Mouse (Mus musculus): ENCODE measurements at regions not wholly inside any gene's neighbourhood (a gene's known extent, or its start where the extent isn't known, plus 50 kb on each side); places are given as distances from the start of the nearest gene placed in this dataset.

DNA sequence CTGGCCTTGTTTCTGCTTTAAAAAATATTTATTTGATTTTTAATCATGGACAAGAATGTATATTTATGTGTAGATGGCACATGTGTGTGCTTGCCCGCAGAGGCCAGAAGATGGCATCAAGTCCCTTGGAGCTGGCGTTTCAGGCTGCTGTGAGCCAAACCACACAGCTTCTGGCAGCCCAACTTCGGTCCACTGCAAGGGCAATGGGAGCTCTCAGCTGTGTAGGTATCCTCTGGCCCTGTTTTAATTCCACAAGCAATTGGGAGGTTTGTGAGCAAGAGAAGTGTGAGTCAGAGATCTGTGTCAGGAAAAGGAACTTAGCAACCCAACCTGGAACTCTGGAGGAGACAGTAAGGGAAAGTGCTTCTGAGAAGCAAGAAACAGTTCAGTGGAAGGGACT is 125.3 kb upstream of the Dnajc19 start:
- Histone ChIP-seq H3K36me3 (no peaks in the 10 kb centered on the region), H3K9ac (no peak overlapping the region), H3K9me3 (replicated peaks) (no peaks in the 10 kb centered on the region), H3K27me3 (no peaks in the 10 kb centered on the region), H3K27ac (no peak overlapping the region), H3K4me3 (replicated peaks) (no peak overlapping the region), H3K4me2 (no peak overlapping the region), H3K4me1 (replicated peaks) (no peaks in the 10 kb centered on the region)
- DNase-seq, result no peak
- no peak for ATAC-seq (ENCODE audit: low read depth)
- WGBS (ENCODE audit: insufficient replicate concordance), result 62% methylated on average over 3 of the region's 3 CpGs

DNA sequence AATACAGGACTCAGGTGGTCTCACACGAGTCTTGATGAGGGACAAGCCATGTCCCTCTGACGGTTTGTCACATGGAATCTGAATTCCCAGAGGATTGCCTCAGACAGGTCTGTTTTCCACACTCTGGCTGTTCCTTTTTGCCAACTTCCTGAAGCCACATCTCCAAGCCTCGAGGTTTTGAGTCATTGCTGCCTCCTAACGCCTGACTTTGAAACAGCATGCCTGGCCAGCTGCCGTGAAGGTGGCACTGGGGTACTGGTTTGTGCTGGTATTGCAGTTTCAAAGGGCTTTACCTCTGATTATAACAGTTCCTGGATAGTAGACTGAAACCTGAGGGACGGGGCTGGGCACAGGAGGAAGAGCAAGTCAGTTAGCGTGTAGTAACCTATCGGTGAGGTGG is 117.1 kb upstream of the Dnajc19 start:
- H3K27ac ChIP-seq, result no peak overlapping the region
- H3K4me3 ChIP-seq (replicated peaks), result no peak overlapping the region
- no peaks in the 10 kb centered on the region for H3K4me1 ChIP-seq (replicated peaks)
- H3K9ac ChIP-seq, result no peak overlapping the region
- WGBS (ENCODE audit: insufficient replicate concordance), result 25% methylated on average over 8 of the region's 8 CpGs
- H3K4me2 ChIP-seq, result no peak overlapping the region
- peaks cover 20% of the 10 kb centered on the region for H3K27me3 ChIP-seq
- DNase-seq, result no peak
- no peak for ATAC-seq (ENCODE audit: low read depth)
- H3K9me3 ChIP-seq (replicated peaks), result no peaks in the 10 kb centered on the region
- no peaks in the 10 kb centered on the region for H3K36me3 ChIP-seq

DNA sequence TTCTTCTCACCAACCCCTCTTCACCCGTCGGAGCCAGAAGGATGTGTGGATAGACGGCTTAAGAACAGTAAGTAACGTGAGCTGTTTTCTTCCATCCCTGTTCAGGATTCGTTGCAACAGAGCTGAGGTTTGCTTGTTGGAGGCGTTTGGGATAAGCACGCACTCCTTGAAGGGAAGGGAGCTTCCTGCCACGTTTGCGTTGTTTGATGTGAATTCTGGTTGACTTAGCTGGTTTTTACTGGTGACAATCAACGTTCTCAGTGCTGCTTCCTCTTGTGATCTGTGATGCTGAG is 116.0 kb upstream of the Dnajc19 start:
- Histone ChIP-seq H3K27ac (no peak overlapping the region), H3K9ac (no peak overlapping the region), H3K27me3 (peaks cover 20% of the 10 kb centered on the region), H3K4me1 (replicated peaks) (no peaks in the 10 kb centered on the region), H3K4me3 (replicated peaks) (no peak overlapping the region), H3K9me3 (replicated peaks) (no peaks in the 10 kb centered on the region), H3K4me2 (no peak overlapping the region), H3K36me3 (no peaks in the 10 kb centered on the region)
- no peak for ATAC-seq (ENCODE audit: low read depth)
- 13% methylated on average over 10 of the region's 10 CpGs for WGBS (ENCODE audit: insufficient replicate concordance)
- DNase-seq, result no peak

DNA sequence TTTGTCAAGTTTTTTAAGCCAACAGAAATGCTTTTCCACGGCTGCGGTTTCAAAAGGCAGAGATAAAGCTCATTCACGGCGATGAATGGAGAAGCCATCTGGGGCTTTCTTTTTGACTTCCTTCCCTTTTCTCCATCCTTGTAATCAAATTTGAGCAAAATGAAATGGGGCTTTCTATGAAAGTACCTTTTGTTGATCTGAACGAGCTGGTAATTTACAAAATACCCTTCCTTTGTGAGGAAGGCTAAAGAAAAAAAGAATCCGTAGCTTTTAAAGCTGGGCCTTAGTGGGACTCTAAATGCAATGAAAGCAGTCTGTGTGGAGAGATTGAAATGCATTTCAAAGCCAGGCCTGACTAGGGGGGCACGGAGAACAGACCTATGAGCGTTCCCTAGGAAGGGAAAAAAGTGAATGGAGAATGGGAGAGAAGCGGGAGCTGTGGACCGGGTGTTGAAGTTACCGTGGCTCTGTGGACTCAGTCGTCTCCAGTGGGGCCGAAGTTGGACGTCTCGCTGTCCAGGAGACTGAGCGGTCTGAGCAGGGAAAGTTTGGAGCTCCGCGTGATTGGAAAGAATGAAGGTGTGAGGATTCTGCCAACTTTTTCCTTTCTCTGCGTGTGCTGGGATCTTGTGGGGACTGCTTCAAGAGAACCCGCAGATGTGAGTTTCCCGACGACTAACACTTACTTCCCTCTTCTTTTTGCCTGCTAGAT is 115.5 kb upstream of the Dnajc19 start:
- DNase-seq (no peak), ATAC-seq (ENCODE audit: low read depth) (no peak)
- no peak overlapping the region for H3K9ac ChIP-seq
- H3K36me3 ChIP-seq, result no peaks in the 10 kb centered on the region
- H3K4me1 ChIP-seq (replicated peaks), result no peaks in the 10 kb centered on the region
- H3K4me3 ChIP-seq (replicated peaks), result no peak overlapping the region
- no peak overlapping the region for H3K4me2 ChIP-seq
- peaks cover 20% of the 10 kb centered on the region for H3K27me3 ChIP-seq
- no peak overlapping the region for H3K27ac ChIP-seq
- H3K9me3 ChIP-seq (replicated peaks), result no peaks in the 10 kb centered on the region
- WGBS (ENCODE audit: insufficient replicate concordance), result 30% methylated on average over 22 of the region's 22 CpGs

DNA sequence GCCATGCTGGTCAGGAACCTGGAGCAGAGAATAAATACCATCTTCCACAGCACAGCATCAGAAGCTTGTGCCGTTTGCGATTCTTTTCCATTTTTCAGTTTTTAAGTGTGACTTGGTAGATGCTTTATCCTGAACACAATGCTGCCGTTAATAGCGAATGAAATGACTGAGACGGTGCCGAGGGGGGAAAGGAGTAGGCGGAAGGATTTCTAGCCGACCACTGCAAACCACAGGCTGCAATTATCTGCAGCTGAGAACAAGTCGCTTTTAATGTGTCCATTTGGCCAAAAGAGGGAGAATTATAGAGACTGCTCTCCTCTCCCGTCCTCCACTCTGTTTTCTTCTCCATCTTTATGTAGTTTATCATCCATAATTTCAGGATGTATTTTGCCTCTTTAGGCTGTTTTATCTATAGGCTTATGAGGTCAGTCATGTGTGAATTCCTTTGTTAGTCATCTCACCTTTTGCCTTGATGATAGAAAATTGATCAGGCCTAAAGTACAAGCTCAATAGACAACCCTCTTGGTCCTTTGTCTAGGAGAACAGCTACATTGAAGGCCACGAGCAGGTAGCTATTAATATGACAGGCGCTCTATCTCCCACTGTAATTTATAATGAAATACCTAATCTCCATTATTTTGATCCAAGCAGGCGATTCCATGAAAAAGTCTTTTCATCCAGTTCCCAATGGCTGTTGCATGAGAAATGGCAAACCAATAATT is 114.8 kb upstream of the Dnajc19 start:
- no peak for ATAC-seq (ENCODE audit: low read depth)
- 61% methylated on average over 13 of the region's 13 CpGs for WGBS (ENCODE audit: insufficient replicate concordance)
- no peak overlapping the region for H3K9ac ChIP-seq
- no peak overlapping the region for H3K4me3 ChIP-seq (replicated peaks)
- H3K4me2 ChIP-seq, result no peak overlapping the region
- H3K27ac ChIP-seq, result no peak overlapping the region
- H3K36me3 ChIP-seq, result no peaks in the 10 kb centered on the region
- no peak for DNase-seq
- H3K27me3 ChIP-seq, result peaks cover 20% of the 10 kb centered on the region
- H3K4me1 ChIP-seq (replicated peaks), result no peaks in the 10 kb centered on the region
- H3K9me3 ChIP-seq (replicated peaks), result no peaks in the 10 kb centered on the region

- Histone ChIP-seq H3K4me1 (replicated peaks) (no peaks in the 10 kb centered on the region), H3K4me2 (no peak overlapping the region), H3K36me3 (no peaks in the 10 kb centered on the region), H3K27me3 (no peaks in the 10 kb centered on the region), H3K27ac (no peak overlapping the region), H3K9ac (no peak overlapping the region), H3K9me3 (replicated peaks) (no peaks in the 10 kb centered on the region), H3K4me3 (replicated peaks) (no peak overlapping the region)
- no peak for ATAC-seq (ENCODE audit: low read depth)
- 67% methylated on average over 6 of the region's 6 CpGs for WGBS (ENCODE audit: insufficient replicate concordance)
- no peak for DNase-seq
Measured at GRCm38 (mm10) chr3:34173416-34174097, 92.4 kb upstream of the Dnajc19 start.

GRCm38 (mm10) chr3:34172899-34173298 is 91.8 kb upstream of the Dnajc19 start:
- Histone ChIP-seq H3K27me3 (no peaks in the 10 kb centered on the region), H3K9me3 (replicated peaks) (no peaks in the 10 kb centered on the region), H3K4me3 (replicated peaks) (no peak overlapping the region), H3K4me2 (no peak overlapping the region), H3K4me1 (replicated peaks) (no peaks in the 10 kb centered on the region), H3K36me3 (no peaks in the 10 kb centered on the region), H3K9ac (no peak overlapping the region), H3K27ac (no peak overlapping the region)
- no peak for DNase-seq
- WGBS (ENCODE audit: insufficient replicate concordance), result 70% methylated on average over 3 of the region's 4 CpGs
- ATAC-seq (ENCODE audit: low read depth), result no peak

GRCm38 (mm10) chr3:34171893-34172292 is 90.8 kb upstream of the Dnajc19 start:
- WGBS (ENCODE audit: insufficient replicate concordance), result 50% methylated on average over 6 of the region's 6 CpGs
- Histone ChIP-seq H3K27me3 (no peaks in the 10 kb centered on the region), H3K4me2 (no peak overlapping the region), H3K9ac (no peak overlapping the region), H3K9me3 (replicated peaks) (no peaks in the 10 kb centered on the region), H3K36me3 (no peaks in the 10 kb centered on the region), H3K4me3 (replicated peaks) (no peak overlapping the region), H3K4me1 (replicated peaks) (no peaks in the 10 kb centered on the region), H3K27ac (no peak overlapping the region)
- no peak for DNase-seq
- no peak for ATAC-seq (ENCODE audit: low read depth)

DNA sequence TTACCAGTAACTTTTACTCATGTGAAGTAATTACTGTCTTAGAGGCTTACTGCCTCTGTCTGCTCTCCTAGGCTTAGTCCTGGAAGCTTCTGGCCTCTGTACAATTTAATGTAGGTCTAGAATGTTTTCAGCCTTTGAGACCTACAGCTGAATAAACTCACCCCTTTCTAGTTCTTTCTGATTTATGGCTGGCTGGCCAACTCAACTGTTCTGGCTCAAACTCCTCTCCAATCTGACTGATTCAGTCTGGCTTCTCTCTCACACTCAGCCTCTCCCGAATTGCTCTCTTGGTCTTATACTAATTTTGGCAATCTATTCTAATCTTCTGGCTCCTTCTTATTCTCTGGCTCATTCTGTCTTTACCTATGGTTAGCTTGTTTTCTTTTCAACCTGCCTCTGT is 87.0 kb upstream of the Dnajc19 start:
- DNase-seq, result no peak
- no peak overlapping the region for H3K9ac ChIP-seq
- H3K4me3 ChIP-seq (replicated peaks), result no peak overlapping the region
- H3K4me1 ChIP-seq (replicated peaks), result no peaks in the 10 kb centered on the region
- no peaks in the 10 kb centered on the region for H3K36me3 ChIP-seq
- no peaks in the 10 kb centered on the region for H3K27me3 ChIP-seq
- no peak overlapping the region for H3K27ac ChIP-seq
- no peak overlapping the region for H3K4me2 ChIP-seq
- WGBS (ENCODE audit: insufficient replicate concordance), result 68% methylated on average over 1 of the region's 1 CpGs
- no peaks in the 10 kb centered on the region for H3K9me3 ChIP-seq (replicated peaks)
- ATAC-seq (ENCODE audit: low read depth), result no peak

- WGBS (ENCODE audit: insufficient replicate concordance), result 33% methylated on average over 2 of the region's 2 CpGs
- no peak for ATAC-seq (ENCODE audit: low read depth)
Measured at GRCm38 (mm10) chr3:34150036-34150435, 68.9 kb upstream of the Dnajc19 start.

DNA sequence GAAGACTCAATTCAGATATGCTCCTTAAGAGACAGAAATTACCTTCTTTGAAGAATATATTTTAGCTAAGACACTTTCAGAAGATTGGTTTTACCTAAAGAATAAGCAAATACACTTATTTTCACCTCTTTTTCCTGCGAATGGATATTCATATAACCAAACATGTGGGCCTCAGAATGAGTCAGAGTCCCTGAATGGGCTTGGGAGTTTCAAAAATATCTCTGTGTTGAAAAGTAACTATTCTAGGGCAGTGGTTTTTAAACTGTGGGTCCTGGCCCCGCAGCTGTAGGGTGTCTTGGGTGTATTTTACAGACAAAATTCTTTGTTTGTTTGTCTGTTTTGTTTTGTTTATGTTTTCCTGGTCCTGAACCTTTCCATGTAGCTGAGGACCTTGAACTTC is 62.5 kb upstream of the Dnajc19 start:
- Histone ChIP-seq H3K9ac (no peak overlapping the region), H3K4me3 (replicated peaks) (no peak overlapping the region), H3K27me3 (no peaks in the 10 kb centered on the region), H3K4me2 (no peak overlapping the region), H3K4me1 (replicated peaks) (no peaks in the 10 kb centered on the region), H3K9me3 (replicated peaks) (no peaks in the 10 kb centered on the region), H3K27ac (no peak overlapping the region), H3K36me3 (no peaks in the 10 kb centered on the region)
- DNase-seq (no peak), ATAC-seq (ENCODE audit: low read depth) (no peak)
- WGBS (ENCODE audit: insufficient replicate concordance), result 30% methylated on average over 2 of the region's 2 CpGs

More at GRCm38 (mm10) chr3:34150036-34150435, 68.9 kb upstream of the Dnajc19 start:
- Histone ChIP-seq H3K36me3 (no peaks in the 10 kb centered on the region), H3K9ac (no peak overlapping the region), H3K4me2 (no peak overlapping the region), H3K4me1 (replicated peaks) (no peaks in the 10 kb centered on the region), H3K27ac (no peak overlapping the region), H3K4me3 (replicated peaks) (no peak overlapping the region), H3K27me3 (no peaks in the 10 kb centered on the region), H3K9me3 (replicated peaks) (no peaks in the 10 kb centered on the region)
- no peak for DNase-seq

- DNase-seq (no peak), ATAC-seq (ENCODE audit: low read depth) (no peak)
- no peak overlapping the region for H3K27ac ChIP-seq
- no peak overlapping the region for H3K4me2 ChIP-seq
- H3K9ac ChIP-seq, result no peak overlapping the region
- H3K4me1 ChIP-seq (replicated peaks), result no peaks in the 10 kb centered on the region
- H3K36me3 ChIP-seq, result no peaks in the 10 kb centered on the region
- no peaks in the 10 kb centered on the region for H3K9me3 ChIP-seq (replicated peaks)
- H3K27me3 ChIP-seq, result no peaks in the 10 kb centered on the region
- H3K4me3 ChIP-seq (replicated peaks), result no peak overlapping the region
- WGBS (ENCODE audit: insufficient replicate concordance), result 69% methylated on average over 9 of the region's 9 CpGs
Measured at GRCm38 (mm10) chr3:34139227-34139626, 58.1 kb upstream of the Dnajc19 start.
